Mouse (Mus musculus) megakaryocyte, embryonic 14.5 days (primary cell): ENCODE data around the gene E2f3.

ENCODE experiments used
- FLI1 ChIP-seq: IDR thresholded peaks from 2 replicates; pipeline ENCODE4 v1.6.1; 2012; ENCODE audit warnings: low read length, inconsistent platforms, mixed read lengths
- GATA1 ChIP-seq: IDR thresholded peaks from 3 replicates; pipeline ENCODE4 v1.6.1; 2012; ENCODE audit warnings: mixed read lengths, low read length, inconsistent platforms, borderline replicate concordance

DNA sequence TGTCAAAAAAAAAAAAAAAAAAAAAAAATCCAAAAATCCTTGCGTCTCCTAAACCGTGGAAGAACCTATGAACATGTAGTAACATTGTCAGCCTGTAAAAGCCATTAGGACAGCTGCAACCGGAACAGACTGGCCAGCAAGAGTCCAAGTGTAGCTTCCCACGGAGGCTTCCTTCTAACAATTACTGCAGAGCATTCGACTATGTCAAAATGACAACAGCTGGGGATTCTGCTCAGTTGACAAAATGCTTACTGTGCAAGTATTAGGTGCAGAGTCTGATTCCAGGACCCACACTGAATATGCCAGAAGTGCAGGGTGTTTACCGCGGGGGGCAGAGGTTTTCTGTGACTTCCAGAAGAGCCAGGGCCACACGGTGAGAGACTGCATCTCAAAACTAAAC lies 41.4 kb downstream of the E2f3 start:
- TF ChIP-seq GATA1, result no peak
- TF ChIP-seq FLI1, result no peak
